Mouse (Mus musculus) ovary, postnatal 10 days (tissue): ENCODE data around the gene Sphk1.
A peak's percentile ranks its signal among the peaks of the same experiment; 100 is the strongest.
"Not testable (repeated sequence)": the region's sequence is repeated elsewhere in the genome, so short reads cannot be mapped to it uniquely, and the experiment has no call there.

Experiments used
- DNase-seq: peaks from one replicate; pipeline ENCODE4 v3.0.0; 2022; ENCODE audit warnings: low spot score

Gene Sphk1

GRCm38 (mm10) chr11:116530187-116531147 is at the start of gene Sphk1:
Sphk1 (plus strand) TSS chr11:116530925.
- no peak for DNase-seq

- no peak for DNase-seq
Measured at GRCm38 (mm10) chr11:116480975-116481374, 49.8 kb upstream of the Sphk1 start.

- DNase-seq = no peak
Measured at GRCm38 (mm10) chr11:116481776-116482175, 48.9 kb upstream of the Sphk1 start.

- DNase-seq = no peak
Measured at GRCm38 (mm10) chr11:116484261-116484660, 46.5 kb upstream of the Sphk1 start.

DNA sequence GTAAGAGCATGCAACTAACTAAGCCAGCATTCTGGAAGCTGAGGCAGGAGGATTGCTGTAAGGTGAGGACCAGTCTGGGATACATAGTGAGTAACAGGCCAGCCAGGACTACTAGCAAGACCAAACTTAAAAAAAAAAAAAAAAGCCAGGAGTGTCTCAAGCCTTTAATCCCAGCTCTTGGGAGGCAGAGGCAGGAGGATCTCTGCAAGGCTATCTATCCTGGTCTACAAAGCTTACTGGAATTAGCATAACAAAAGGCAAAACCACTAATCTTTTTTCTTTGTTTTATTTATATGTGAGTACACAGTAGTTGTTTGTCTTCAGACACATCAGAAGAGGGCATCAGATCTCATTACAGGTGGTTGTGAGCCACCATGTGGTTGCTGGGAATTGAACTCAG is 42.5 kb upstream of the Sphk1 start:
- DNase-seq = no peak

DNA sequence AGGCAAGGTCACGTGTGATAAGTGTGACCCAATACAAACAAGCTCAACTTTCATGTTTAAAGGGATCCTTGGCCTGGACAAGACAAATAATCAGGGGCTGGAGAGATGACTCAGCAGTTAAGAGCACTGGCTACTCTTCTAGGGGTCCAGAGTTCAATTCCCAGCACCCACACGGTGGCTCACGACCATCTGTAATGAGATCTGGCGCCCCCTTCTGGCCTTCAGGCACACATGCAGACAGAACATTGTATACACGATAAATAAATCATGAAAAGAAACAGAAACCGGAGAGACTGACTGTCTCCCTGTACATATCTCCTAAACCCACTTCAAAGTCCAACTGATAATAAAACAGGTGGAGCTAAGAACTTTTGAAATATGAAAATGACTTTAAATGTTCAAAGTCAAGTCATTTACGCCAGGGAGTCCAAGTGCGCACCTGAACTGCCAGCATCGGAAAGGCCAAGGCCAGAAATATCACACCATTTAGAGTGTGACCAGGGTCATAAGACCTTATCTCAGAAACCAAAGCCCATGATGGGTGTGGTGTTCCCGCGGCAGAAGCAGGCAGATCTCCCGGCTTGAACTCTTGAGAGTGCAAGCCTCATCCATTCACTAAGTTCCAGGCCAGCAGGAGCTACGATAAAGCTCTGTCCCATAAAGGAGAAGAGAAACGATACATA is 41.9 kb upstream of the Sphk1 start:
- no peak for DNase-seq

DNA sequence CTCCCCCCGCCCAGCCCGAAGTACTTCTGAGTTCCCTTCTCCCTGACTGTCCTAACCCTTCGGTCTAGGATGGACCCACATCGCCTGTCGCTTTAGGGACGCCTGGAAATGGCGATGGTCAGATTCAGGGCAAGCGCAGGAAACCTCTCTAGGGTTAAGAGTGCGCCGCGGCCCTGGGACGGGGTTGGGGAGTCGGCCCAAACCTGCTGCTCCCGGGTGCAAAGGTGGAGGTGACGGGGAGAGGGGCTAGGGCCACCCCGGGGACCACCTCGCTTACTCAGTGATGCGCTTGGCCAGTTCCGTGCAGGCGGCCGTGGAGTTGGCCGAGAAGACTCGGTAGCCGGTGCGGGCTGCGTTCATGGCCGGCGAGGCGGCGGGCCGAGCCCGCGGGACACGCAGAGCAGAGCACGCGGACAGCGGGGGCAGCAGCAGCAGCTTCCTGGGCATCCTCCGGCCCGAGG is 40.9 kb upstream of the Sphk1 start:
- DNase-seq = no peak

DNA sequence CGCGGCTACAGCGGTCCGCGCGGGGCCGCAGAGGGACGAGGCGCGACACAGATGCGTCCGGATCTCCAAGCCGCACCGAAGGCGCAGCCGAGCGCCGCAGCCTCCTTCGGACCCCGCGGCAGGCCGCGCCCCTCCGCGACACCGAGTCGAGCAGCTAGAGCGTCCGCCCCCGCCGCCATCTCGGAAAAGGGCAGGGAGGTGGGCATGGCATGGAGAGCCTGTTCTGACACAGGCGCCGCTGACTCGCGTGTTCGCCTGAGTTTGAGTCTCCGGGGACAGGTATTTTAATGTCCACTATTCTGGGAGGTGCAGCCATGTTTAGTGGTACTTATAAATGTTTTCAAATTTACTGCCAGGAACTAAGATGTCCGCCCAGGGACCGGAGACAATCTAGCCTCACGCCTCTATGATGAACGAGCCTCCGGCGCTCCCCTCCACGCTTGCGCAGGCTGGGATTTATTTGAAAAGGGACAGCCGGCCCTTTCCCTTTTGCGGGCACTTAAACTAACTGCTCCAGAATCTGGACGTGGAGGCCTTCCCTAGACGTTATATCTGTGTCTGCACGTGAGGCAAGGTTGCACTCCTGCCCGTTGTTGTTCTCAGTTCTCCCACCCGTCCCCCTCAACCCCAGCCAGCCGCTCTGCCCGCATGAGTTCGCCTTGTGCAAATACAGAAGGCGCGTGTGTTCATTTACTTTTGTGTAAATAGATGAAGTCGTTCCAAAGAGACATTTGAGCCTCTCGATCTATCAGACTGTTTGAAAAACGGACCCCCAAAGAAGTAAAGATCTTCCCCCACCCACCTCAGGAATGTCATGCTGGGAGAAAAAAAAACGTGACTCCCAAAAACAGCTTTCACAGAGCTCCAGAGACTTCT is 40.3 kb upstream of the Sphk1 start:
- peak; percentile 84 for DNase-seq

DNA sequence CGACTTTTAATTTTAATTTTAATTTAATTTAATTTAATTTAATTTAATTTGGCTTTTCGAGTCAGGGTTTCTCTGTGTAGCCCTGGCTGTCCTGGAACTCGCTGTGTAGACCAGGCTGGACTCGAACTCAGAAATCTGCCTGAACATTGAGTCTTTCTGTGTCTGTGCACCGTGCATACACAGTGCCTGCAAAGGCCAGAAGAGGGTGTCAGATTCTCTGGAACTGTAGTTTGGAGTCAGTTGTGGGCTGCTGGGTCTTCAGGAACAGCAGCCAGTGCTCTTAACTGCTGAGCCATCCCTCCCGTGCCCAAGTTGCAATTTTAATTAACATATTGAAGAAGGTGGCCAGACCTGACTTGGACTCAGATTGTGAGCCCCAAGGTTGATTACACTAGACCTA is 39.4 kb upstream of the Sphk1 start:
- DNase-seq = no peak

DNA sequence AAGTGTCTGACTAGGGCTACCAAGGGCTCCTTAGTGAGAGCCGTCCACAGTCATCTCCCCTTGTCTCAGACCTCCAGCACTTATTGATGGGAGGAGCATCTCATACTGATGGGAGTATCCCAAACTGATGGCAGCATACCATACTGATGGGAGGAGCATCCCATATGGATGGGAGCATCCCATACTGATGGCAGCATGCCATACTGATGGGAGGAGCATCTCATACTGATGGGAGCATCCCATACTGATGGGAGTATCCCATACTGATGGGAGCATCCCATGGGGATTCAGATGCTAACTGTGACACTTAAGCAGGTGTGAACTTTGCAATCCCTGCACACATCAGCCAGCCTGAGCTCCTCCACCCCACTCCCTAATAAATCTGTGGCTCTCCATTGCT is 38.2 kb upstream of the Sphk1 start:
- not testable (repeated sequence) for DNase-seq

GRCm38 (mm10) chr11:116493191-116493590 is 37.5 kb upstream of the Sphk1 start:
- no peak for DNase-seq

DNA sequence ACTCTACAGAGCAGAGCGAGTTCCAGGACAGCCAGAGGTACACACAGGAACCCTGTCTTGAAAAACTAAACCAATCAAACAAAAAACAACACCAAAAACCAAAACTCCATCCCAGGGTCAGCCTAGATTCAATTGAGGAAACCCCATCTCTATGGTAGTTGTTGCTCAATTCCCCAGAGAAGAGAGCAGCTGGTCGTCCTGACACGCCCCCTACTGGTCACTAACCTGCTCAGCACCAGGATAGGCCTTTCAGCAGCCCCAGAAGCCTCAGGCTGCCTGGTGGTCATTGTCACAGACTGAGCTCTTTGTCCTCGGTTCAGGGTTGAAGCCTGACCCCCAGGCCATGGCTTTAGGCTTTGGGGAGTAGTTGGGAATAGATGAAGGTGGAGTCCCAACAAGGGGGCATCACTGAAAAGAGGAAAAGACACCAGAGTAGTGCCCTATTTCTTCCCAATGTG is 36.9 kb upstream of the Sphk1 start, which contains the start of gene Prpsap1:
Gene Prpsap1 (minus strand): TSS at position 408 of the 458 bp plus-strand sequence.
- no peak for DNase-seq

DNA sequence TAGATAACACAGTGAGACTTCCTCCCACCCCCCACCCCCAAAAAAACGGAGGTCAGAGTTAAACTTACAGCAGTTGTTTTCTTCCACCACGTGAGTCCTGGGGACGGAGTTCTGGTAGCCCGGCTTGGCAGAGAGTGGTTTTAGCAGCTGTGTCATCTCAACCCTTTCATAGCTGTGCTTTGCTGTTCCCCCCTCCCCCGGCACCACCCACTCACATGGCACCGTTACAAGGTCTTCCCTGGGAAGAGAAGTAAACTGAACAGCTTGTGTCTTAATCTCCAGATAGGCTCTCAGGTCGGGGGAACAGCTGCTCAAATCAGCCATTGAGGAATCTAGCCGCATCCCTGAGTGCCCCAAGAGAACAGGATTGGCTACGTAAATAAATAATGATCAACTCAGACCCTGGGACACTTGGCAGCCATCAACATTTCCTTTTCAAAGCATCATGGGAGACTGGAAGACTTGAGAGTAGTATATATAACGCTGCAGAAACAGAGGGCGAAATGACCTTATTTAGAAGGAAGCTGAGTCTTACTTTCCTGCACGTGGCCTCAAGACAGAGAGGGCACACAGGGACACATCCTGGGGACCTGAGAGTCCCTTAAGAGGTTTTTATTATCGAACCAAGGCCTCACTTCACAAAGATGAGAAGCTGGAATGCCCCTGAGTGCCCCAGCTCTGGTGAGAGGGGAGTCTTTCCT is 36.1 kb upstream of the Sphk1 start:
- DNase-seq = peak; percentile 48

GRCm38 (mm10) chr11:116497313-116497712 is 33.4 kb upstream of the Sphk1 start:
- DNase-seq = no peak

- no peak for DNase-seq
Measured at GRCm38 (mm10) chr11:116498596-116498995, 32.1 kb upstream of the Sphk1 start.

GRCm38 (mm10) chr11:116499018-116499417 is 31.7 kb upstream of the Sphk1 start:
- DNase-seq = no peak

- DNase-seq = no peak
Measured at GRCm38 (mm10) chr11:116501005-116501746, 29.5 kb upstream of the Sphk1 start.

GRCm38 (mm10) chr11:116504516-116504915 is 26.2 kb upstream of the Sphk1 start:
- DNase-seq = no peak

DNA sequence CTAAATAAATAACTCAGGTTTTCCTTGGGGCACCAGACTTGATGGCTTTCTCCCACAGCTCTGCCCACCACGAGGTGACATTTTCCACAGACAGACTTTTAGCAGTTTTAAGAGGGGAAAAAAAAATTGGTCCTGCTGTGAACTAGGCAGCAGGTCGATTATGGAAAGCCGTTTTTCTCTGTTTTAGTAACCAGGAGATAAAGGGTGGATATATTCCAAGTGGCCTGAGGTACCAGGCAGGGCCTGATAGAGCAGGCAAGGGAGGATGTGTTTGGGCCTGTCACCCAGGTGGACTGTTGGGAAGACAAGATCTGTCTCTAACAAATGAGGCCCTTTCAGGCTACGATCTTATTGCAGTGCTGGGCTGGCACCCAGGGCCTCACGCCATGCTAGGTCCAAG is 25.2 kb upstream of the Sphk1 start:
- DNase-seq = no peak

- DNase-seq = no peak
Measured at GRCm38 (mm10) chr11:116506151-116506875, 24.4 kb upstream of the Sphk1 start.
